Mouse (Mus musculus) heart, embryonic 14.5 days (tissue): ENCODE measurements around the gene Terf2. TPM values are rescaled to one million over a fixed set of nuclear protein-coding genes. Genes with fewer than 3 reads are reported as not detected.

ENCODE experiments used
- ATAC-seq: fragments of 200-750 bp; cut with Nextera tagmentation; 2 replicates; pipeline ENCODE4 v1.8.0; 2017; ENCODE audit warnings: low read depth, moderate TSS enrichment; ENCODE audit not compliant: insufficient number of reproducible peaks, insufficient read depth, low FRiP score
- H3K27ac ChIP-seq, 2 experiments: fragments of 200-500 bp in 1 of 2; fragments of 300-500 bp in 1 of 2; sonication (generic) in 1 of 2; replicated peaks in 1 of 2; 2 replicates each; pipeline ENCODE4 v1.5.1; 2012 to 2014; ENCODE audit warnings: low read depth in 2 of 2, low read length in 2 of 2, control low read depth in 1 of 2, mild to moderate bottlenecking in 1 of 2, mixed read lengths in 1 of 2; ENCODE audit not compliant: control insufficient read depth in 1 of 2, insufficient read depth in 1 of 2
- H3K27me3 ChIP-seq: fragments of 300-500 bp; sonication (generic); 2 replicates; pipeline ENCODE4 v1.6.1; 2014; ENCODE audit warnings: mild to moderate bottlenecking, low read length, control low read depth; ENCODE audit not compliant: control insufficient read depth, insufficient read depth
- H3K36me3 ChIP-seq: fragments of 300-500 bp; sonication (generic); 2 replicates; pipeline ENCODE4 v1.6.1; 2014; ENCODE audit warnings: mild to moderate bottlenecking, control low read depth, low read length, mixed read lengths; ENCODE audit not compliant: control insufficient read depth, insufficient read depth
- H3K4me1 ChIP-seq, 2 experiments: fragments of 200-500 bp in 1 of 2; fragments of 300-500 bp in 1 of 2; sonication (generic) in 1 of 2; 2 replicates each; pipeline ENCODE4 v1.6.1; 2012 to 2014; ENCODE audit warnings: low read length in 2 of 2, control low read depth in 1 of 2, mixed read lengths in 1 of 2; ENCODE audit not compliant: control insufficient read depth in 2 of 2, insufficient read depth in 2 of 2
- H3K4me2 ChIP-seq: fragments of 300-500 bp; sonication (generic); 2 replicates; pipeline ENCODE4 v1.6.1; 2014; ENCODE audit warnings: mild to moderate bottlenecking, low read length
- H3K4me3 ChIP-seq, 2 experiments: fragments of 200-500 bp in 1 of 2; fragments of 300-500 bp in 1 of 2; sonication (generic) in 1 of 2; 2 replicates each; pipeline ENCODE4 v1.5.1; 2012 to 2014; ENCODE audit warnings: low read length in 2 of 2, mild to moderate bottlenecking in 2 of 2, control low read depth in 1 of 2, low read depth in 1 of 2, moderate library complexity in 1 of 2; ENCODE audit not compliant: control insufficient read depth in 1 of 2, insufficient read depth in 1 of 2
- H3K9ac ChIP-seq: fragments of 300-500 bp; sonication (generic); 2 replicates; pipeline ENCODE4 v1.6.1; 2014; ENCODE audit warnings: mild to moderate bottlenecking, low read length
- H3K9me3 ChIP-seq: fragments of 300-500 bp; sonication (generic); 2 replicates; pipeline ENCODE4 v1.6.1; 2016; ENCODE audit warnings: low read length, control low read depth; ENCODE audit not compliant: control insufficient read depth
- WGBS: fragments of 180-500 bp; shearing (Covaris S2); extraction: QIAGEN DNeasy Blood & Tissue Kit; methylation state at CpG from one replicate; pipeline ENCODE4 v1.1.7; 2014; 5-methylcytosine and 5-hydroxymethylcytosine counted together
- polyA plus RNA-seq: library from polyadenylated mRNA; unstranded; fragments of >200 nt; fragmentation: Nextera tagmentation; extraction: Ambion mirVana; gene quantifications from 2 replicates; pipeline ENCODE4 v1.2.1, GENCODE M21; 2014

Terf2 gene
- polyA plus RNA-seq: 8.3 and 9.8 TPM in 2 replicates

DNA sequence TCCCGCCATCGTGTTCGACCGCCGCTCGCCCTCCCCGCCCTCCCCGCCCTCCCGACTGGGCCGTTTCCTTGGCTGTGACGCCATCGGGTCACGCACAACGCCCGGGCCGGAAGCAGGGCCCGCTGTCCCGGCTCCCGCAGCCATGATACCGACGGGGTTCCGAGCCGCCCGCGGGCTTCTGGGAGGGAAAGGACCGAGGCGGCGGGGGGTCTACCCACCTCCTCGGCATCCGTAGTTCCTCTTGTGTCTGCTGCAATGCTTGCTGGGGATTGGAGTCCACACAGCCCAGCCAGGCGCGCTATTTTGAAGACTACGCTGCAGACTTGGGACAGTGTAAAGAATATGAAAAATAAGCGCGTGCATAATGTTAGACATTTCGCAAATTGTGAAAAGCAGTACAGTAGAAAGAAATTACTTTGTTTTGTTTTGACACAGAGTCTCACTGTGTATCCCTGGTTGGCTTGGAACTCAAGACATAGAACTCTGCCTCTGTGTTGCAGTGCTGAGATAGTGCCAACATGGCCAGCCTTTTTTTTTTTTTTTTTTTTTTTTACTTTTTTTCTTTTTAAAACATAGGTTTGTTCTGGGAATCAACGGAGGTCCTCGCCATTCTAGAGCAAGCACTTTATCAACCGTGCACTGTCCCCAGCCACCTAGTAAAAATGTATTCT, at the start of gene Terf2:
Gene Terf2, minus strand, starts transcription at position 182 of the 671 bp plus-strand sequence.
- Histone ChIP-seq H3K4me1 (peaks cover 0 to 19% of the 10 kb centered on the region in 2 experiments), H3K4me3 (peak within 1 kb of the TSS; percentile 79 to 92), H3K27ac (peak within 1 kb of the TSS; percentile 66 to 93), H3K9ac (peak within 1 kb of the TSS; percentile 95), H3K27me3 (no peaks in the 10 kb centered on the region), H3K4me2 (peak within 1 kb of the TSS; percentile 73), H3K36me3 (peaks cover 28% of the 10 kb centered on the region), H3K9me3 (no peaks in the 10 kb centered on the region)
- ATAC-seq: peak; percentile 96
- WGBS: 4% methylated on average over 38 of the region's 39 CpGs

DNA sequence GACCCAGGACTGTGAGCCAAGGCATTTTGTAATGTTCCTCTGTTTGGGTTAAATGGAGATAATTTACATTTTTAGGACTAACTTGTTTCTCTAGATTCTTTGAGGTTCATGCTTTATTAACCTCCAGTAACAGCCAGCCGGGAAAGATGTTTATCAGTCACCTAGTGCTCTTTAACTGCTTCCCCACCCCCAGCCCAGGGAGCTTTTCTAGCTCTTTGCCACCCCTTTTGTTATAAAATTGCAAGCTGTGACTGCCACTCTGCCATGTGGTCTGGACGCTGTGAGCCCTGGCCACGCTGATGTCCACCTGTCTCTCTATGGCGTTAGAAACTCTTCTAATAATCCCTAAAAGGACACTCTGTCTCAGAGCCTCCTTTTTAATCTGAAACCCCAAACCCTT, 47.2 kb upstream of the Terf2 start:
- H3K9ac ChIP-seq: no peak overlapping the region
- no peak for ATAC-seq
- H3K9me3 ChIP-seq: no peaks in the 10 kb centered on the region
- H3K4me1 ChIP-seq: peaks cover 6 to 12% of the 10 kb centered on the region in 2 experiments
- H3K27me3 ChIP-seq: no peaks in the 10 kb centered on the region
- H3K4me2 ChIP-seq: no peak overlapping the region
- WGBS: 63% methylated on average over 4 of the region's 4 CpGs
- H3K36me3 ChIP-seq: no peaks in the 10 kb centered on the region
- H3K27ac ChIP-seq: no peak overlapping the region
- H3K4me3 ChIP-seq: no peak overlapping the region

DNA sequence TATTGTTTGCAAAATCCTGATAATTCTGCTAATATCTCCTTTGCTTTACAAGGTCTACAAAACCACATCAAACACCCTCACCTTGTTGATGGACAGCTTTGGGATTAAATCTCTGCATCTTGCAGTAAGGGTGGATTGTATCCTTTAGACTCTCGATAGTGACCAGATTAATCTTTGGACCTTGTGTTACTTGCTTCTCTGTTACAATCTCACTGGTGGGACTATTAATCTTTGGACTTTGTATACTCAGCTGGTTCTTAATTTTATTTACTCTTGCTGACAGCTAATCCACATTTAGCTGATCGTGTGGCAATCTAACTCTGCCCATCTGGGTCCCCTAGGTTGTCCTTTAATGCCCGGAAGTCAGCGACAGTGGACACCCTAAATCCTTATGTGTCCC, 46.2 kb upstream of the Terf2 start:
- Histone ChIP-seq H3K27me3 (no peaks in the 10 kb centered on the region), H3K36me3 (no peaks in the 10 kb centered on the region), H3K4me3 (no peak overlapping the region), H3K27ac (no peak overlapping the region), H3K9ac (no peak overlapping the region), H3K9me3 (no peaks in the 10 kb centered on the region), H3K4me1 (peaks cover 6 to 12% of the 10 kb centered on the region in 2 experiments), H3K4me2 (no peak overlapping the region)
- ATAC-seq: no peak
- WGBS: 86% methylated on average over 4 of the region's 4 CpGs

DNA sequence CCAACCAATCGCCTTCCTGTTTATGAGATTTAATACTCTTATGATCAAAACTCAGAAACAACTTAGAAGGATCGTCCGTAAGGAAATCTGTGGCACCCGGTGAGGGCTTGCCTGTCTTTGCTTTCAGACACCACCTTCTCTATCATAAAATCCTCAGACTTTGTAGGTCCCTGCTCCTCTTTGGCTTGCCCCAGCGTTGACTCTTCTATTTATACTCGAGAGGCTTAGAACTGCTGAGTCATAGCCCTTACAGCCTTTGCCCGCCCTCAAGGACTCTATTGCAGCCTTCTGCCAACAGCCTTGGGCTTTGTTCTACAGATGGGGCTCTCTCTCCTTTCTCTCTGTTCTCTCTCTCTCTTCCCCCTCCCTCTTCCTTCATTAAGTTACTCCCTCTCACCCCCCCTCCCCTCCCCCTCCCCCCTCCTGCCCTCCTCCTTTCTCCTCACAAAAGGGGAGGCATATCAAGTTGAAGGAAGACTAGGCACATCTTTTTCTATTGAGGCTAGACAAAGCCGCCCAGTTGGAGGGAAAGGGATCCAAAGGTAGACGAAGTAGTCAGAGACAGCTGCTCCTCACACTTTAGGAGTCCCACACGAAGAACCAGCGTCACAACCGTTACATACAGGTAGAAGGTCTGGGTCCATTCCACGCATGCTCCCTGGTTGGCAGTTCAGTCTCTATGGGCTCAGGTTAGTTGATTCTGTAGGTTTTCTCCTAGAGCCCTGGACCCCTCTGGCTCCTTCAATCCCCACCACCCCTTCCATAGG, 43.5 kb upstream of the Terf2 start:
- Histone ChIP-seq H3K4me3 (no peak overlapping the region), H3K4me2 (no peak overlapping the region), H3K27me3 (no peaks in the 10 kb centered on the region), H3K9ac (no peak overlapping the region), H3K27ac (peak overlapping the region; percentile 6 to 71; a peak in 3 of 4 replicates), H3K9me3 (no peaks in the 10 kb centered on the region), H3K36me3 (no peaks in the 10 kb centered on the region), H3K4me1 (peaks cover 9 to 19% of the 10 kb centered on the region in 2 experiments)
- ATAC-seq: peak; percentile 79
- 40% methylated on average over 13 of the region's 13 CpGs for WGBS

DNA sequence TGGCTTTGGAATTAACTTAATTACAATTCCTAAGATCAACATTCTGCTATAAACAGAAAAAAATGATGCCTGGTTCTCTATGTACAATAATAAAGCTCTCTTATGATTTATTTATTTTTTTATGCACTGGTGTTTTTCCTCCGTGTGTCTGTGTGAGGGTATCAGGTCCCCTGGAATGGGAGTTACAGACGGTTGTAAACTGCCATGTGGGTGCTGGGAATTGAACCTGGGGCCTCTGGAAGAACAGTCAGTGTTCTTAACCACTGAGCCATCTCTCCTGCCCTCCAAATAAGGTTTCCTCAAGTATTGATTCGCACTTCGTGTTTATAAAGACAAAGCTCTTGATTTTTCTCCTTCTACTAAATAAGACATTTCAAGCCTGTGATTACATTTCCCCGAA, 42.0 kb upstream of the Terf2 start:
- Histone ChIP-seq H3K27ac (no peak overlapping the region), H3K27me3 (no peaks in the 10 kb centered on the region), H3K4me3 (no peak overlapping the region), H3K4me2 (no peak overlapping the region), H3K9ac (no peak overlapping the region), H3K36me3 (no peaks in the 10 kb centered on the region), H3K4me1 (peaks cover 16 to 30% of the 10 kb centered on the region in 2 experiments), H3K9me3 (no peaks in the 10 kb centered on the region)
- no peak for ATAC-seq
- 93% methylated on average over 5 of the region's 5 CpGs for WGBS

DNA sequence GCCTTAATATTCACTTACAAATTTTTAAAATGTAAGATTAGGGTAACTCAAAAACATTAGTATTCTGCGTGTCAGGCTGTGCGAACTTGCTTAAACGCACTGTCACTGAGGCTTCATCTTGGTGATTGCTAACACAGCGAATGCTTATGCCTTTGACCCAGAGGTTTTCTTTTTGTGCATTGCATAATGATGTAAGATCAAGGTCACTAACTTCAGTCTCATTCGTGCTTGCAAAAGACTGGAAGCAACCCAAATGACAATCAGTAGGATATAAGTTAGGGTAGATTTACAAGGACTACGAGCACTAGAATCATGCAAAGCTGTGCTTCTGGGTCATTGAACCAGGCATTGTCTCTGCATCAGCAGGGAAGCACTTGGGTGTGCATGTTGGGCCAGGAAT, 41.2 kb upstream of the Terf2 start:
- no peak for ATAC-seq
- no peak overlapping the region for H3K27ac ChIP-seq

DNA sequence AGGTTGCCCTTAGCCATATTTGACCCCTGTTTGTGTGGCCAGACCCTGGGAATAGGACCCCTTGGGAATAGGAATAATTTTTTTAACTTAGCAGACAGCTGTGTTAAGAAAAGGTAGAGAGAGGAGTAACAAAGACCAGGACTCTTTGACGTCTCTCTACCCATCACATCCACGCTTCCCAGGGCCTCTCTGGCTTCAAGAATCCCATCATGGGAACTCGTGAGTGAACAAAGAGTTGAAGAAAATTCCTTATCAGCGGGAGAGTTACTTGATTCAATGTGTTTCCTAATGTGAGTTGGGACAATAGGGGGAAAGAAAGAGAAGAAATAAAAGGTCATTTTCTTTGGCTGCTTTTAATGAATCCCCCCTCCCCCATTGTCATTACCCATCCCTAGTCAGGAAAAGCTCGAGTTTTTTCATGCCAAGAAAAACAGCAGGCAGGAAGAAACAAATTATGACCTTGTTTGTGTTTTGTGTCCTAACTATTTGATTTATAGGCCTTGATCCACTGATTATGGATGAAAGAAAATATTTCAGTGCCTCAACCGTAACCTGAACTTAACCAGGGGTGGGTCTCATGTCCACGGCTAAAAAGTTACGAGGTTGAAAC, 39.8 kb upstream of the Terf2 start:
- Histone ChIP-seq H3K4me1 (peaks cover 24 to 40% of the 10 kb centered on the region in 2 experiments), H3K9ac (no peak overlapping the region), H3K4me2 (no peak overlapping the region), H3K27ac (peak overlapping the region; percentile 68 to 70), H3K36me3 (no peaks in the 10 kb centered on the region), H3K27me3 (no peaks in the 10 kb centered on the region), H3K4me3 (no peak overlapping the region), H3K9me3 (no peaks in the 10 kb centered on the region)
- ATAC-seq: no peak; the same call in 1 of the 2 replicates
- 51% methylated on average over 8 of the region's 8 CpGs for WGBS

More for the DNA sequence above, 41.2 kb upstream of the Terf2 start:
- Histone ChIP-seq H3K36me3 (no peaks in the 10 kb centered on the region), H3K4me3 (no peak overlapping the region), H3K9me3 (no peaks in the 10 kb centered on the region), H3K4me1 (peaks cover 23 to 38% of the 10 kb centered on the region in 2 experiments), H3K27me3 (no peaks in the 10 kb centered on the region), H3K4me2 (no peak overlapping the region), H3K9ac (no peak overlapping the region)
- WGBS: 93% methylated on average over 6 of the region's 6 CpGs
